Comparison of ENCODE assay signal across 21 mouse cellular contexts in genomic region chr6:77443906-77444305, GRCm38 (mm10).
DNase-seq lines count a peak whose midpoint lies in the region; ATAC-seq lines count a peak whose summit lies in the region.
"Had no signal": no experiment of that assay in that cellular context is flagged by ENCODE, and none has a peak within 500 bp of the region (broad histone marks: within the 10 kb centered on the region; RNA-seq: fewer than 3 reads in every experiment).

No protein-coding gene starts in this region.

- no peak overlapping the region for H3K4me3 ChIP-seq in intestine, embryonic 15.5 days (replicated peaks)
- H3K4me3 ChIP-seq: forebrain, embryonic 12.5 days; limb, embryonic 12.5 days; liver, embryonic 12.5 days had no signal

- no peak overlapping the region for H3K4me2 ChIP-seq in intestine, embryonic 15.5 days (replicated peaks)
- H3K4me2 ChIP-seq: forebrain, embryonic 12.5 days; limb, embryonic 12.5 days; liver, embryonic 12.5 days; midbrain, embryonic 11.5 days had no signal

- H3K36me3 ChIP-seq in intestine, embryonic 15.5 days: no peaks in the 10 kb centered on the region
- H3K36me3 ChIP-seq: forebrain, embryonic 12.5 days; limb, embryonic 12.5 days; liver, embryonic 12.5 days had no signal

- intact Hi-C loops in left cerebral cortex, postnatal 4 days (cut with DNase I): no loop called here
- intact Hi-C loops in left cerebral cortex, postnatal 14 days (cut with DNase I): no loop called here

- no peaks in the 10 kb centered on the region for H3K9me3 ChIP-seq in intestine, embryonic 15.5 days
- H3K9me3 ChIP-seq: forebrain, embryonic 12.5 days; limb, embryonic 12.5 days; liver, embryonic 12.5 days had no signal

- ATAC-seq in intestine, embryonic 15.5 days: no peak
- ATAC-seq: liver, embryonic 12.5 days had no signal

- H3K27ac ChIP-seq in intestine, embryonic 15.5 days: no peak overlapping the region
- H3K27ac ChIP-seq: forebrain, embryonic 12.5 days; limb, embryonic 12.5 days; liver, embryonic 12.5 days; macrophage had no signal

- WGBS in intestine, embryonic 15.5 days: 77% methylated on average over 11 of the region's 11 CpGs

- no peaks in the 10 kb centered on the region for H3K27me3 ChIP-seq in intestine, embryonic 15.5 days (replicated peaks)
- H3K27me3 ChIP-seq: CH12.LX; forebrain, embryonic 12.5 days; limb, embryonic 12.5 days; liver, embryonic 12.5 days had no signal

- peak; percentile 26 for DNase-seq in left cerebral cortex, adult 11 months (ENCODE audit: low spot score)
- DNase-seq in left cerebral cortex, postnatal 4 days: no peak
- peak; percentile 55 to 75 for DNase-seq in frontal cortex, adult 2 months (ENCODE audit: extremely low spot score in 1 of 2, low spot score in 1 of 2)
- peak; percentile 67 to 76 for DNase-seq in left cerebral cortex, postnatal 14 days (ENCODE audit: low spot score in 2 of 2)
- DNase-seq in right cerebral cortex, postnatal 14 days: peak; percentile 42
- DNase-seq in cerebellum, adult 11 months: no peak
- no peak for DNase-seq in thymus, postnatal 14 days
- DNase-seq: adrenal gland, postnatal 36 days; cerebellum, adult 8-10 months; gastrocnemius, postnatal 36 days; kidney, adult 9 months; kidney, postnatal 36 days; lung, adult 2 months; thymus, adult 18-20 months had no signal

- H3K9ac ChIP-seq in intestine, embryonic 15.5 days: no peak overlapping the region
- H3K9ac ChIP-seq: forebrain, embryonic 12.5 days; limb, embryonic 12.5 days; liver, embryonic 12.5 days had no signal

- no peaks in the 10 kb centered on the region for H3K4me1 ChIP-seq in intestine, embryonic 15.5 days (replicated peaks)
- H3K4me1 ChIP-seq: forebrain, embryonic 12.5 days; limb, embryonic 12.5 days; liver, embryonic 12.5 days had no signal

Comparison
In these comparisons a context has a peak if more than half of its experiments do, and no peak if none do; other contexts are left out.
1. DNase-seq: peak in left cerebral cortex, adult 11 months (single experiment), frontal cortex, adult 2 months (2 of 2), left cerebral cortex, postnatal 14 days (2 of 2) and right cerebral cortex, postnatal 14 days (single experiment); none in left cerebral cortex, postnatal 4 days (single experiment), cerebellum, adult 11 months (single experiment) and thymus, postnatal 14 days (single experiment).